In genomic region chr11:95527307-95527706, GRCm38 (mm10) we compare ENCODE assay signal across 14 mouse cellular contexts. TPM values are rescaled to one million over a fixed set of nuclear protein-coding genes. Genes with fewer than 3 reads are reported as not detected.
"Had no signal": no experiment of that assay in that cellular context is flagged by ENCODE, and none has a peak within 500 bp of the region (broad histone marks: within the 10 kb centered on the region; RNA-seq: fewer than 3 reads in every experiment).

No protein-coding gene starts in this region.

- H3K4me3 ChIP-seq: limb, embryonic 15.5 days; liver, embryonic 12.5 days; lung, embryonic 15.5 days; megakaryocyte, embryonic 14.5 days; midbrain, embryonic 12.5 days had no signal

- ATAC-seq: liver, embryonic 12.5 days had no signal

- H3K9me3 ChIP-seq: limb, embryonic 15.5 days; liver, embryonic 12.5 days; lung, embryonic 15.5 days; megakaryocyte, embryonic 14.5 days; midbrain, embryonic 12.5 days had no signal

- H3K4me2 ChIP-seq: limb, embryonic 15.5 days; liver, embryonic 12.5 days; lung, embryonic 15.5 days; midbrain, embryonic 12.5 days had no signal

- H3K36me3 ChIP-seq: limb, embryonic 15.5 days; liver, embryonic 12.5 days; lung, embryonic 15.5 days; midbrain, embryonic 12.5 days had no signal

- H3K4me1 ChIP-seq: liver, embryonic 12.5 days; lung, embryonic 15.5 days; megakaryocyte, embryonic 14.5 days; midbrain, embryonic 12.5 days had no signal

- H3K9ac ChIP-seq: limb, embryonic 15.5 days; liver, embryonic 12.5 days; lung, embryonic 15.5 days; midbrain, embryonic 12.5 days had no signal

- H3K27me3 ChIP-seq: limb, embryonic 15.5 days; lung, embryonic 15.5 days had no signal

- DNase-seq: kidney, adult 11 months; kidney, postnatal 10 days; kidney, postnatal 4 days; lung, postnatal 14 days; right cerebral cortex, postnatal 25 days; thymus, postnatal 36 days had no signal

- H3K27ac ChIP-seq: limb, embryonic 15.5 days; liver, embryonic 12.5 days; lung, embryonic 15.5 days; macrophage; midbrain, embryonic 12.5 days had no signal

RNA-seq across cellular contexts. Expression of gene Nxph3, which starts 12.9 kb away (rescaled TPM):
- polyA plus RNA-seq: liver, embryonic 16.5 days; macrophage; thymus, postnatal 0 days had no signal
